Mouse (Mus musculus): ENCODE results near the gene Fam217b.

DNA sequence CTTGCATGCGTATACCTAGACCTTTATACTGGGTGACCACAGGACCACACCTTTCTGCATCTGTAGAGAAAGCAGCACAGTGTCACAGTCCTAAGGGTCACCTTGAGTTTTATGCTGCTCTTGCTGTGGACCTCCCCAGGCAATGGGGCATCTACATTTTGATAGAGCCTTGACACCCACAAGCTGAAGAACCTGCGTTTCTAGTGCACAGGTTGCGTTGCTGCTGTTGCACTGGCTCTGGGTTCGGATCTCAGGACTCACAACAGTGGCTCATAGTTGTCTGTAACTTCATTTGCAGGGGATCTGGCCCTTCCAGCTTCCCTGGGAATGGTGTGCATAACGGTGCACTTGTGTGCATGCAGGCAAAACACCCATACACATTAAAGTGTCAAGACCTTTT lies 12.9 kb downstream of the Fam217b start:
- TF ChIP-seq POLR2A (IDR thresholded peaks at IDR 0.05; ENCODE audit: insufficient read depth, low read depth, low read length), result no peak
- TF ChIP-seq CTCF (IDR thresholded peaks at IDR 0.05; ENCODE audit: insufficient read depth, low read depth, low read length), result no peak

Measured in olfactory bulb, adult 2 months (tissue).